Mouse (Mus musculus) colon, adult 2 months (tissue): ENCODE data around the gene Mrpl19. TPM values are rescaled to one million over a fixed set of nuclear protein-coding genes. Genes with fewer than 3 reads are reported as not detected.

ENCODE experiments used
- polyA plus RNA-seq: library from polyadenylated mRNA; depleted of rRNA; stranded (reverse); fragments of >200 nt; gene quantifications from 2 replicates; pipeline ENCODE4 v1.2.3, GENCODE M21; 2012; rRNA removed

Gene Mrpl19
- 2.9 and 3.0 TPM in 2 replicates for polyA plus RNA-seq

DNA sequence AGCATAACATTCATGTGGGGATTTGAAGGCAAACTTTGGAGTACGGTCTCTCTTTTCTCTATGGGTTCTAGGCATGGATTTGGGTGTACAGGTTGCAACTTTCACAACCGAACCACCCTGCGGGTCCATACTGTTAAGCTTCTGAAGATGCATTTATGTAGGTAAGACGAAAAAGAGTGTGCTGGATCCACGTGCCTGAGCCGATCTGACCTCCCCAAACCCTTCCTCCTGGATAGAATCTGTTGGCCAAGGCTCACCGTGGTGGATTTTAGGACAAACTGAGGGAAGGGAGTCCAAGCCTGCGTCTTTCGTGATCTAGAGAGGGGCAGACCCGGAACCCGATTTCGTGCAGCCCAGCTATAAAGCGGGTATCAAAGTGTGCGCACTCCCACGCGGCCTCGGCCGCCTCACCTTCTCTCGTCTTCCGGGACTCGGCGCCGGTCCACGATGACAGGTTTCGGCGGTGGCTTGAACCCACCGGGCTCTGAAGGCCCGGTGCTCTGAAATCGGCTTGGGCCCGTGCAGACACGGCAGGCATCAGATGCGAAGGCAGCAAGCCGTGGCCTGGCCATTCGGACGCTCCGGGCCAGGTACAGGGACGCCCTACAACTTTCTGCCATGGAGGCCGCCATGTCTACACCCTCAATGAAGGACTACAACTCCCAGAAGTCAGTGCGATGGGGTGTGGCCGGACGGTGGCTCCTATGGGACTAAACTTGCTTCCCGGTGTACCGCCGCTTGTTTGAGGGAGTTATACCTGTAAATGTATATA lies at the start of gene Mrpl19:
Mrpl19 (minus strand) TSS at position 663 of the 772 bp plus-strand sequence.

GRCm38 (mm10) chr6:81923523-81924142 lies 42.1 kb downstream of the Mrpl19 start, which contains the start of gene Gcfc2:
TSS of gene Gcfc2 (plus strand) at chr6:81923669.

Other genes with a start within 250 kb of the Mrpl19 start
- 1.6 and 1.7 TPM in 2 replicates for gene Gcfc2, start 42.3 kb downstream of the Mrpl19 start, polyA plus RNA-seq
- gene Eva1a, start 75.1 kb upstream of the Mrpl19 start, polyA plus RNA-seq = 5.5 and 8.8 TPM in 2 replicates